Mouse (Mus musculus): ENCODE measurements around the gene Opcml.

The Opcml gene

GRCm38 (mm10) chr9:27790725-27791638 lies at the start of gene Opcml:
Gene Opcml (plus strand): TSS chr9:27790775.
- DNase-seq (ENCODE audit: low spot score): peak; percentile 62

- DNase-seq (ENCODE audit: low spot score): no peak
Observed at GRCm38 (mm10) chr9:27758709-27759108, 31.9 kb upstream of the Opcml start.

GRCm38 (mm10) chr9:27761196-27761595 lies 29.4 kb upstream of the Opcml start:
- no peak for DNase-seq (ENCODE audit: low spot score)

GRCm38 (mm10) chr9:27766446-27766845 lies 24.1 kb upstream of the Opcml start:
- DNase-seq (ENCODE audit: low spot score): no peak

GRCm38 (mm10) chr9:27767196-27767900 lies 23.2 kb upstream of the Opcml start:
- DNase-seq (ENCODE audit: low spot score): no peak

- DNase-seq (ENCODE audit: low spot score): no peak
Observed at GRCm38 (mm10) chr9:27768788-27769187, 21.8 kb upstream of the Opcml start.

GRCm38 (mm10) chr9:27781291-27781993 lies 9.1 kb upstream of the Opcml start:
- DNase-seq (ENCODE audit: low spot score): no peak

GRCm38 (mm10) chr9:27781994-27782337 lies 8.6 kb upstream of the Opcml start:
- peak; percentile 66 for DNase-seq (ENCODE audit: low spot score)

GRCm38 (mm10) chr9:27791639-27791966 lies 1.0 kb downstream of the Opcml start:
- no peak for DNase-seq (ENCODE audit: low spot score)

GRCm38 (mm10) chr9:27792226-27792625 lies 1.7 kb downstream of the Opcml start:
- DNase-seq (ENCODE audit: low spot score): no peak

GRCm38 (mm10) chr9:27792994-27793393 lies 2.4 kb downstream of the Opcml start:
- DNase-seq (ENCODE audit: low spot score): no peak

GRCm38 (mm10) chr9:27796535-27796934 lies 6.0 kb downstream of the Opcml start:
- no peak for DNase-seq (ENCODE audit: low spot score)

- DNase-seq (ENCODE audit: low spot score): no peak
Observed at GRCm38 (mm10) chr9:27800992-27801391, 10.4 kb downstream of the Opcml start.

GRCm38 (mm10) chr9:27801807-27802206 lies 11.2 kb downstream of the Opcml start:
- DNase-seq (ENCODE audit: low spot score): no peak

- no peak for DNase-seq (ENCODE audit: low spot score)
Observed at GRCm38 (mm10) chr9:27802379-27802778, 11.8 kb downstream of the Opcml start.

- no peak for DNase-seq (ENCODE audit: low spot score)
Observed at GRCm38 (mm10) chr9:27804461-27804860, 13.9 kb downstream of the Opcml start.

GRCm38 (mm10) chr9:27809741-27810140 lies 19.2 kb downstream of the Opcml start:
- DNase-seq (ENCODE audit: low spot score): no peak

GRCm38 (mm10) chr9:27813207-27813790 lies 22.7 kb downstream of the Opcml start:
- DNase-seq (ENCODE audit: low spot score): peak; percentile 27

- peak; percentile 38 for DNase-seq (ENCODE audit: low spot score)
Observed at GRCm38 (mm10) chr9:27814161-27814560, 23.6 kb downstream of the Opcml start.

GRCm38 (mm10) chr9:27821197-27821596 lies 30.6 kb downstream of the Opcml start:
- DNase-seq (ENCODE audit: low spot score): no peak

- DNase-seq (ENCODE audit: low spot score): no peak
Observed at GRCm38 (mm10) chr9:27822681-27823080, 32.1 kb downstream of the Opcml start.

GRCm38 (mm10) chr9:27824424-27824823 lies 33.8 kb downstream of the Opcml start:
- no peak for DNase-seq (ENCODE audit: low spot score)
